Mouse (Mus musculus): ENCODE results near the gene 4931428F04Rik. TPM values are rescaled to one million over a fixed set of nuclear protein-coding genes. Genes with fewer than 3 reads are reported as not detected.
"Not testable (repeated sequence)": the region's sequence is repeated elsewhere in the genome, so short reads cannot be mapped to it uniquely, and the experiment has no call there.

4931428F04Rik gene
- polyA plus RNA-seq, 1 experiment from 2014 or later = 0.65 TPM

GRCm38 (mm10) chr8:105251954-105252353, 37.7 kb downstream of the 4931428F04Rik start:
- Histone ChIP-seq H3K36me3 (replicated peaks; ENCODE audit: insufficient read depth, low read length) (peaks cover 59% of the 10 kb centered on the region), H3K9ac (replicated peaks) (no peak overlapping the region), H3K27ac (ENCODE audit: low read depth) (no peak overlapping the region), H3K27me3 (ENCODE audit: insufficient read depth, low read length) (no peaks in the 10 kb centered on the region), H3K4me2 (ENCODE audit: low read depth, low read length) (no peak overlapping the region), H3K4me1 (ENCODE audit: insufficient read depth) (peaks cover 21% of the 10 kb centered on the region), H3K9me3 (ENCODE audit: low read length) (no peaks in the 10 kb centered on the region), H3K4me3 (ENCODE audit: low read depth, low read length) (no peak overlapping the region)
- no peak for TF ChIP-seq CTCF (IDR thresholded peaks at IDR 0.05; ENCODE audit: low read depth)
- TF ChIP-seq EP300 (IDR thresholded peaks at IDR 0.05; ENCODE audit: low read depth) = no peak
- ATAC-seq (no peak), DNase-seq (no peak)
- 93% methylated on average over 6 of the region's 6 CpGs for WGBS (ENCODE audit: insufficient replicate concordance)

GRCm38 (mm10) chr8:105241016-105241415, 48.6 kb downstream of the 4931428F04Rik start:
- H3K4me1 ChIP-seq (ENCODE audit: insufficient read depth) = no peaks in the 10 kb centered on the region
- WGBS (ENCODE audit: insufficient replicate concordance) = 94% methylated on average over 7 of the region's 7 CpGs
- no peaks in the 10 kb centered on the region for H3K9me3 ChIP-seq (ENCODE audit: low read length)
- no peak overlapping the region for H3K4me3 ChIP-seq (ENCODE audit: low read depth, low read length)
- no peak overlapping the region for H3K27ac ChIP-seq (ENCODE audit: low read depth)
- DNase-seq (no peak), ATAC-seq (no peak)
- no peak overlapping the region for H3K4me2 ChIP-seq (ENCODE audit: low read depth, low read length)
- no peak overlapping the region for H3K9ac ChIP-seq (replicated peaks)
- H3K27me3 ChIP-seq (ENCODE audit: insufficient read depth, low read length) = no peaks in the 10 kb centered on the region
- peaks cover 60% of the 10 kb centered on the region for H3K36me3 ChIP-seq (replicated peaks; ENCODE audit: insufficient read depth, low read length)
- no peak for TF ChIP-seq CTCF (IDR thresholded peaks at IDR 0.05; ENCODE audit: low read depth)
- no peak for TF ChIP-seq EP300 (IDR thresholded peaks at IDR 0.05; ENCODE audit: low read depth)

- H3K4me3 ChIP-seq (ENCODE audit: low read depth, low read length) = no peak overlapping the region
- H3K27ac ChIP-seq (ENCODE audit: low read depth) = no peak overlapping the region
- peaks cover 66% of the 10 kb centered on the region for H3K36me3 ChIP-seq (replicated peaks; ENCODE audit: insufficient read depth, low read length)
- WGBS (ENCODE audit: insufficient replicate concordance) = 77% methylated on average over 14 of the region's 14 CpGs
- H3K27me3 ChIP-seq (ENCODE audit: insufficient read depth, low read length) = no peaks in the 10 kb centered on the region
- H3K4me2 ChIP-seq (ENCODE audit: low read depth, low read length) = no peak overlapping the region
- TF ChIP-seq EP300 (IDR thresholded peaks at IDR 0.05; ENCODE audit: low read depth) (no peak), CTCF (IDR thresholded peaks at IDR 0.05; ENCODE audit: low read depth) (no peak)
- no peak for ATAC-seq
- peaks cover 6% of the 10 kb centered on the region for H3K4me1 ChIP-seq (ENCODE audit: insufficient read depth)
- no peaks in the 10 kb centered on the region for H3K9me3 ChIP-seq (ENCODE audit: low read length)
- no peak for DNase-seq
- H3K9ac ChIP-seq (replicated peaks) = no peak overlapping the region
Observed at GRCm38 (mm10) chr8:105237442-105238142, 52.1 kb downstream of the 4931428F04Rik start.

- DNase-seq (no peak), ATAC-seq (no peak)
- no peak overlapping the region for H3K9ac ChIP-seq (replicated peaks)
Observed at GRCm38 (mm10) chr8:105235206-105235605, 54.5 kb downstream of the 4931428F04Rik start.

GRCm38 (mm10) chr8:105233126-105233935, 56.3 kb downstream of the 4931428F04Rik start:
- TF ChIP-seq CTCF (IDR thresholded peaks at IDR 0.05; ENCODE audit: low read depth) (no peak), EP300 (IDR thresholded peaks at IDR 0.05; ENCODE audit: low read depth) (no peak)
- DNase-seq = no peak
- H3K4me3 ChIP-seq (ENCODE audit: low read depth, low read length) = no peak overlapping the region
- H3K9ac ChIP-seq (replicated peaks) = no peak overlapping the region
- no peaks in the 10 kb centered on the region for H3K9me3 ChIP-seq (ENCODE audit: low read length)
- no peak overlapping the region; the same call in 1 of the 2 replicates for H3K4me2 ChIP-seq (ENCODE audit: low read depth, low read length)
- peaks cover 38% of the 10 kb centered on the region for H3K36me3 ChIP-seq (replicated peaks; ENCODE audit: insufficient read depth, low read length)
- 67% methylated on average over 1 of the region's 1 CpGs for WGBS (ENCODE audit: insufficient replicate concordance)
- no peak overlapping the region for H3K27ac ChIP-seq (ENCODE audit: low read depth)
- ATAC-seq = no peak
- no peaks in the 10 kb centered on the region for H3K27me3 ChIP-seq (ENCODE audit: insufficient read depth, low read length)
- H3K4me1 ChIP-seq (ENCODE audit: insufficient read depth) = peaks cover 14% of the 10 kb centered on the region

More at GRCm38 (mm10) chr8:105235206-105235605, 54.5 kb downstream of the 4931428F04Rik start:
- Histone ChIP-seq H3K27ac (ENCODE audit: low read depth) (no peak overlapping the region), H3K4me1 (ENCODE audit: insufficient read depth) (peaks cover 11% of the 10 kb centered on the region), H3K36me3 (replicated peaks; ENCODE audit: insufficient read depth, low read length) (peaks cover 56% of the 10 kb centered on the region), H3K9me3 (ENCODE audit: low read length) (no peaks in the 10 kb centered on the region), H3K27me3 (ENCODE audit: insufficient read depth, low read length) (no peaks in the 10 kb centered on the region), H3K4me2 (ENCODE audit: low read depth, low read length) (no peak overlapping the region), H3K4me3 (ENCODE audit: low read depth, low read length) (no peak overlapping the region)
- WGBS (ENCODE audit: insufficient replicate concordance) = 81% methylated on average over 1 of the region's 1 CpGs
- TF ChIP-seq CTCF (IDR thresholded peaks at IDR 0.05; ENCODE audit: low read depth) = no peak
- no peak for TF ChIP-seq EP300 (IDR thresholded peaks at IDR 0.05; ENCODE audit: low read depth)

GRCm38 (mm10) chr8:105232321-105232693, 57.4 kb downstream of the 4931428F04Rik start:
- H3K27ac ChIP-seq (ENCODE audit: low read depth); DNase-seq; H3K4me3 ChIP-seq (ENCODE audit: low read depth, low read length); H3K27me3 ChIP-seq (ENCODE audit: insufficient read depth, low read length); ATAC-seq; H3K9me3 ChIP-seq (ENCODE audit: low read length); H3K9ac ChIP-seq (replicated peaks); H3K4me2 ChIP-seq (ENCODE audit: low read depth, low read length): not testable (repeated sequence)
- peaks cover 32% of the 10 kb centered on the region for H3K36me3 ChIP-seq (replicated peaks; ENCODE audit: insufficient read depth, low read length)
- peaks cover 14% of the 10 kb centered on the region for H3K4me1 ChIP-seq (ENCODE audit: insufficient read depth)
- WGBS (ENCODE audit: insufficient replicate concordance) = 89% methylated on average over 4 of the region's 4 CpGs

Measured in liver, postnatal 0 days (tissue).